Mouse (Mus musculus) layer of hippocampus, postnatal 36 days (tissue): ENCODE data around the gene Tpcn1. TPM values are rescaled to one million over a fixed set of nuclear protein-coding genes. Genes with fewer than 3 reads are reported as not detected.

Experiments used
- DNase-seq, 2 experiments: peaks; one replicate each; pipeline ENCODE4 v3.0.0; 2022
- total RNA-seq, 2 experiments: library from RNA; stranded (reverse); gene quantifications; 2 replicates each; pipeline ENCODE4 v1.2.3; 2021

The Tpcn1 gene
- 10 to 100 TPM; 35.0 to 36.4 TPM for total RNA-seq

DNA sequence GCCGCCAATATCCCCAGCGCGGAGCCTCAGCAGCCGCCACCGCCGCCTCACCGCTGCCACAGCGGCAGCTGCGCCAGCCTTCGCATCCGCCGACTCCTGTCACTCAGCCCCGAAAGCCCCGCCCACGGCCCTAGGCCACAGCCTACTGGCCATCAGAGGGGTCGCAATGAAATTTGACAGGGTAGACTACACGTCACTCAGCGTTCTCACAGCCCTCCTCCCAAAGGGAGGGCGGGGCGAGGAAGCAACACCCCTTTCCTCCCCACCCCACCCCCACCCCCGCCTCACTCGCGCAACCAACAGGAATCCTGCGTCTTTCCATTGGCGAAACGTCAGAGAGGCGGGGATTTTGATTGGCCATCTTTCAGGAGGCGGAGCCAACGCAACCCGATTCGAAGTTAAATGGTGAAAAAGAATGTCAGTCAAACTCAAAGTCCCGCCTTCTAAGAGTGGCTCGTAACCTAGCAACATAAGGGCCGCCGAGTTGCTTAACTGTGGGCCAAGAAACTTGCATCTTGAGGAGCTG lies at the start of gene Tpcn1, which contains the start of gene Iqcd:
Gene Tpcn1 (minus strand): TSS at position 105 of the 526 bp plus-strand sequence.
Gene Iqcd (plus strand): TSS at position 448 of the 526 bp plus-strand sequence.
- DNase-seq, result peak; percentile 99

DNA sequence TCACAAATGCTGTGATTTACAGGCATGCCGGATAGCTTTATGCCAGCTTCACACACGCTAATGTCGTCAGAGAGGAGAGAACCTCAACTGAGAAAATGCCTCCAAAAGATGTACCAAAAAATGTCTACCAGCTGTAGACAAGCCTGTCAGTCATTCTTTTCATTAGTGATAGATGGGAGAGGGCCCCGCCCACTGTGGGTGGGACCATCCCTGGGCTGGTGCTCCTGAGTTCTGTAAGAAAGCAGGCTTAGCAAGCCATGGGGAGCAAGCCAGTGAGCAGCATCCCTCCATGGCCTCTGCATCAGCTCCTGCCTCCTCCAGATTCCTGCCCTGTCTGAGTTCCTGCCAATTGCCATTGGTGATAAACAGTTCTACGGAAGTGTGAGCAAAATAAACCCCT lies 47.2 kb upstream of the Tpcn1 start:
- DNase-seq, result no peak

GRCm38 (mm10) chr5:120634860-120635259 lies 46.4 kb upstream of the Tpcn1 start:
- no peak for DNase-seq

DNA sequence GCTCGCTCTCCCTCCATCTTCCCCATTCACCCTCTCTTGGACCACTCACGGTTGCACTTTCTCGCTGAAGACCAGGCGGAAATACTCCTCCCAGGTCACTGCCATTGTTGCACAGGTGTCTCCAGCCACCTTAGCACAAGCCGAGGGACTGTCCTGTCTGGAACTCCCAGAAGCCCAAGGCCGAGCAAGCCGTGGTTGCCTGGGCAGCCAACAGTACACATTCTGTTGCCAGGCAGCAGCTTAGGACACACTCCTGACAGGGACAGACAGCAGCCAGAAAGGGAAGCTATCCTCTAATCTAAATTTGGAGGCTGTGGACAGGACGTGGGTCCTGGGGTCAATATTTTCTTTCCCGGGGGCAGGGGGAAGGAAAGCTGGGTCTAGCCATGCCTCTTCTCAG lies 45.7 kb upstream of the Tpcn1 start, which contains the start of gene Cfap73:
Gene Cfap73 (minus strand): TSS at position 105 of the 400 bp plus-strand sequence.
- DNase-seq, result no peak

- DNase-seq, result no peak
These were observed 43.4 kb upstream of the Tpcn1 start for GRCm38 (mm10) chr5:120631892-120632291.

DNA sequence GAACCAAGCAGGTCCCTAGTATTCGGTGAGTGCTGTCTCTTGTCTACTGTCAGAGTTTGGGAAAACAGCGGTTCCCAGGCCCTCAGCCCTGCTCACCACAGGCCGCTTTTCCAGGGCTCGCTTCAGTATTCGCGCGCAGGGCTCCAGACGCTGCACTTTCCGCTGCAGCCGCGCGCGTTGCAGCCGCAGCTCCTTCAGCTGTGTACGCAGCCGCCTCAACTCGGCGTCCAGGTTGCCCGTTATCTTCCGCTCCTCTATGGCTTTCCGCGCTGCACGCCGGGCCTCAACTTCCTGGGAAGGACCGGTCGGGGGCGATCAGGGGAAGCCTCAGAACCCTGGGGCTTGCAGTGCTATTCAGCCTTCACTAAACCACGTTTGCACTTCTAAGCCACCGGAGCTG lies 42.7 kb upstream of the Tpcn1 start:
- DNase-seq, result no peak

- DNase-seq, result no peak
These were observed 40.2 kb upstream of the Tpcn1 start for GRCm38 (mm10) chr5:120628624-120629023.

GRCm38 (mm10) chr5:120627515-120628300 lies 39.2 kb upstream of the Tpcn1 start:
- DNase-seq, result no peak

DNA sequence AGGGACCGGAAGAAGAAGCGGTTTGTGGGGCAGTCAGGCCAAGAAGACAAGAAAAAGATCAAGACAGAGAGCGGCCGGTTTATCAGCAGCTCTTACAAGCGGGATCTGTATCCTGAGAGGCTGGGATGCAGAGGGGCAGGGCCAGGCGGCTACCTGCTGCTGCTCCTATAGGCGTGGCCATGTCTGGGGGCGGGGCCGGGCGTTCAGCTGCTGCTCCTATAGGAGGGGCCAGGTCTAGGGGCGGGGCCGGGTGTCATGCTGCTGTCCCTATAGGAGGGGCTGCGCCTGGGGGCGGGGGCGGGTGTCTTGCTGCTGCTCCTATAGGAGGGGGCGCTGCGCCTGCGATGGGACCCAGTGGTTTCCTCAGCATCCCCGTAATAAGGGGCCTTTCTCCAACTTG lies 37.9 kb upstream of the Tpcn1 start:
- no peak for DNase-seq

- DNase-seq, result no peak
These were observed 36.0 kb upstream of the Tpcn1 start for GRCm38 (mm10) chr5:120624427-120624826.

GRCm38 (mm10) chr5:120622198-120622851 lies 33.9 kb upstream of the Tpcn1 start:
- DNase-seq, result no peak

GRCm38 (mm10) chr5:120621846-120622197 lies 33.3 kb upstream of the Tpcn1 start:
- no peak for DNase-seq

DNA sequence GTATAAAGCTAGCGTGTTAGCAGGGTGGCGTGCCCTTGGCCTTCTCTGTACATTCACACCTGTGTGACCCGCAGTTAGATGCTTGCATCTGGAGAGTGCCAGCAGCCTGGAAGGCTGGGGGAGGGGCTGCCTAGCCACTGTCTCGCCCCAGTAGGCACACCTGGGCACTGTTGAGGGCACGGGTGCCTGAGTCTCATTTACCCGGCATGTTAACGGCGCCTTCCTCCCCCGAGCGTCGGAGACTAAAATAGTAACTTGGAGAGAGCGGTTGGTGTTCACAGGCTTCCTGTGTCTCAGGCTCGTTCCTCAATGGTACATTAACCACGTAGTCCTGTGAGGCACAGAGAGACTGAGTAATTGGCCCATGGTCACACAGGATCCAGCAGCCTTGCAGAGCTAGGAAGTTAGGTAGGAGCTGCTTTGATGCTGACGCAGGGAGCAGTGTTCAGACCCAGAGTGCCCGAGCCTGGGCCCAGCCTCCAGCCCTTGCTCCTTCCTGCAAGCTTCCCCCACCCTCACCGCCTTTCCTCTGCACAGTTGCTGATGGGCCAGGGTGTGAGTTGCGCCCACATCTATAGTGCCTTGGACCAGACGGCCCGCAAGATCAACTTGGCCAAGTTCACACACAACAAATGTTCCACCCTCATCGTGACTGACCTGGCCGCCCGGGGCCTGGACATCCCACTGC lies 32.7 kb upstream of the Tpcn1 start:
- DNase-seq, result no peak

DNA sequence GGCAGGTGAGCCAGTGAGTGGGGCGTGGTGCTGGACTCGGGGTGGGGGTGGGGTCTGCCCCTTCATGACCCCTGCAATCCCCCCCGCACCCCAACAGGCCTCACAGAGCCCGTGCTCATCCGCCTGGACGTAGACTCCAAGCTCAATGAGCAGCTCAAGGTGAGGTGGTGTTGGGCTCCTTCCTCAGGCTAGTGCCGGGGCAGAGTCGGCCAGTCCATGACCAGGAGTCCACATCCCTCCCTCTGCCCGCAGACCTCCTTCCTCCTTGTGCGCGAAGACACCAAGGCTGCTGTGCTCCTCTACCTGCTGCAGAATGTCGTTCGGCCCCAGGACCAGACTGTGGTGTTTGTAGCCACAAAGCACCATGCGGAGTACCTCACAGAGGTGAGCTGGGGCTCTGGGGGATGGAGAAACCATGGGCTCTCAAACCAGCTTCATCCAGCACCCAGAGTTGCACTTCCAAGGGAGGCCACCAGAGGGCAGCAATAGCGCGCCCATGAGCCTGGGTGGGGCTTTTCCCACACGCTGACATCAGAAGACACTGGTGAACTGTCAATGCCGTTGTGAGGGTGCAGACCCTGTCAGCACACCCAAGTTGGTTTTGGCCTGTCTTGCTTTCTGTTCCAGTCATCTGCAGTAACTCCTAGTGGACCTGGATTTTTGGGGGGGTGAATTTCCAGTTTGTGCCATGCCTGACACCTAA lies 32.1 kb upstream of the Tpcn1 start:
- DNase-seq, result peak; percentile 88

DNA sequence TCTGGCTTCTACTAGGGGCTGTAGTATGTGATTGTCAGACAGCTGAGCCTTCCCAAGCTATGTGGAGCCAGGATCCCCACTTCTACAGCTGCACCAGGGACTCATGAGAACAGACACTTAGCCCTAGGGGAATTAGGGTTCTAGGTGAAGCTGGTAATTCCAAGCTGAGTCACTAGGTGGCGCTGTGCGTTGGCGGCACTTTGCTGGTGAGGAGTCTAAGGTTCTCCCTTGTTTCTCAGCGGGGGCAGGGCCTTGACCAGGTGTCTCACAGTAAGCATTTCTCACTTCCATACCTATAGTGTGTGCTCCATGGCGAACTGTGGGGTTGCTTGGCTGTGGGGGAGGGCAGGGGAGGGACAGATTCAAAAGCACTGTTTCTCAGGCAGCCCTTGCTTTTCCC lies 30.7 kb upstream of the Tpcn1 start:
- peak; percentile 60 for DNase-seq

- no peak for DNase-seq
These were observed 30.3 kb upstream of the Tpcn1 start for GRCm38 (mm10) chr5:120618778-120619177.

- DNase-seq, result no peak
These were observed 27.4 kb upstream of the Tpcn1 start for GRCm38 (mm10) chr5:120615903-120616302.

- peak; percentile 100 for DNase-seq
These were observed 24.5 kb upstream of the Tpcn1 start for GRCm38 (mm10) chr5:120612822-120613604.

DNA sequence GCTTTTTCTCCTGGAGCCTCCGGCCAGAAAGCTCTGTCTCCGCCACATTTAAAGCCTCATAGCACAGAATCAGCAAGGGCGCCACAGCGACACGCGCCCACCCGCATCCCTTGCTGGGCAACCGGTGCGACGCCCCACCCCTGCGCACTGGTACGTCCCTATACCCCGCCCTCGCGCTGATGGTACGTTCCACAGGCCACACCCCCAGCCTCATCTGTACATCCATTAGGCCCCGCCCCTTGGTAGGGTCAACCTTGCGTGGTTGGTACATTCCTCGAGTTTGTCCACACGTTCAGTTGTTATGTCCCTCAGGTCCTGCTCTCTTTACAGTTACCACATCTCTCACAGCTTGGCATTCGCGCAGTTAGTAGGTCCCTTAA lies 24.0 kb upstream of the Tpcn1 start, which contains the start of the genes Rita1 and Ddx54:
Gene Rita1 (minus strand): TSS at position 148 of the 380 bp plus-strand sequence.
Gene Ddx54 (plus strand): TSS at position 298 of the 380 bp plus-strand sequence.
- DNase-seq, result peak; percentile 98 to 100

DNA sequence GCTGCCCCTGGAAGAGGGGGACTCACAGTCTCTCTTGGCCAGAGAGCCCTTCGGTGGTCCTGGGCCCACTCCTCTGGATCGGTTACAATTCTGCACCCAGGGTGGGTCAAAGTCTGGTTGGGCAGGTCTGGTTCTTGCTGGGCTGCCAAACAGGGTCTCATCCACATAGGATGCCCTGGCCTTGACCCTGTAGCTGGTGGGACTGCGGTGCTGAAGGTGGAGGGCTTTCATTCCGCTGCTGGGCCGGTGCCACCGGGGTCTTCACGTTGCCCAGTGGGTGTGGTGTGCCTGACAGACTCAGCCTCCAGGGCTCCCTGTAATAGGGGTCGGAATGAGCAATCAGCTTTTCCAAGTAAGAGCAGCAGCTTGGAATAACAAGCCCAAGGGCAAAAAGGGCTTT lies 22.9 kb upstream of the Tpcn1 start:
- DNase-seq, result no peak

GRCm38 (mm10) chr5:120610906-120611305 lies 22.4 kb upstream of the Tpcn1 start:
- no peak for DNase-seq
